Mouse (Mus musculus) urinary bladder, postnatal 14 days (tissue): ENCODE data around the gene Pip4k2a.

Source experiments
- DNase-seq: peaks from one replicate; pipeline ENCODE4 v3.0.0; 2021; ENCODE audit warnings: low spot score

The Pip4k2a gene

GRCm38 (mm10) chr2:18955671-18956070, 42.3 kb downstream of the Pip4k2a start:
- DNase-seq = no peak

GRCm38 (mm10) chr2:18955022-18955421, 42.9 kb downstream of the Pip4k2a start:
- DNase-seq = no peak

- DNase-seq = no peak
Observed at GRCm38 (mm10) chr2:18954422-18954821, 43.5 kb downstream of the Pip4k2a start.

GRCm38 (mm10) chr2:18952102-18952673, 45.7 kb downstream of the Pip4k2a start:
- DNase-seq = no peak

- no peak for DNase-seq
Observed at GRCm38 (mm10) chr2:18950758-18951157, 47.2 kb downstream of the Pip4k2a start.

GRCm38 (mm10) chr2:18948741-18949140, 49.2 kb downstream of the Pip4k2a start:
- DNase-seq = no peak

- DNase-seq = no peak
Observed at GRCm38 (mm10) chr2:18947669-18948459, 50.1 kb downstream of the Pip4k2a start.

- no peak for DNase-seq
Observed at GRCm38 (mm10) chr2:18945438-18945837, 52.5 kb downstream of the Pip4k2a start.

GRCm38 (mm10) chr2:18943930-18944329, 54.0 kb downstream of the Pip4k2a start:
- no peak for DNase-seq

- DNase-seq = no peak
Observed at GRCm38 (mm10) chr2:18943366-18943765, 54.6 kb downstream of the Pip4k2a start.

- DNase-seq = no peak
Observed at GRCm38 (mm10) chr2:18940693-18941270, 57.1 kb downstream of the Pip4k2a start.

- DNase-seq = no peak
Observed at GRCm38 (mm10) chr2:18938923-18939329, 59.0 kb downstream of the Pip4k2a start.

GRCm38 (mm10) chr2:18938232-18938631, 59.7 kb downstream of the Pip4k2a start:
- no peak for DNase-seq

GRCm38 (mm10) chr2:18937611-18938010, 60.3 kb downstream of the Pip4k2a start:
- no peak for DNase-seq

- no peak for DNase-seq
Observed at GRCm38 (mm10) chr2:18936446-18936845, 61.5 kb downstream of the Pip4k2a start.

- DNase-seq = no peak
Observed at GRCm38 (mm10) chr2:18935581-18936027, 62.3 kb downstream of the Pip4k2a start.

GRCm38 (mm10) chr2:18934131-18934530, 63.8 kb downstream of the Pip4k2a start:
- no peak for DNase-seq

- DNase-seq = no peak
Observed at GRCm38 (mm10) chr2:18933418-18933817, 64.5 kb downstream of the Pip4k2a start.

GRCm38 (mm10) chr2:18930318-18931060, 67.4 kb downstream of the Pip4k2a start:
- DNase-seq = no peak

GRCm38 (mm10) chr2:18928597-18929257, 69.2 kb downstream of the Pip4k2a start:
- no peak for DNase-seq

GRCm38 (mm10) chr2:18928196-18928595, 69.7 kb downstream of the Pip4k2a start:
- no peak for DNase-seq
